Mouse (Mus musculus) heart, embryonic 14.5 days (tissue): ENCODE measurements around the gene Prkar2a. TPM values are rescaled to one million over a fixed set of nuclear protein-coding genes. Genes with fewer than 3 reads are reported as not detected.

Source experiments
- microRNA-seq: library from miRNA; unstranded; fragments of <30 nt; microRNA quantifications from one replicate; pipeline ENCODE4, GENCODE M21; 2016
- polyA plus RNA-seq: library from polyadenylated mRNA; unstranded; fragments of >200 nt; fragmentation: Nextera tagmentation; extraction: Ambion mirVana; gene quantifications from 2 replicates; pipeline ENCODE4 v1.2.1, GENCODE M21; 2014

Gene Prkar2a
- polyA plus RNA-seq, 1 experiment from 2014 or later, result 31.5 TPM

Small RNA genes within 50 kb of the gene (microRNA-seq; reads per million reads assigned to microRNA genes)
- gene Gm26298, result not detected

Other genes with a start within 250 kb of the Prkar2a start
- gene Ccdc71, start 228.8 kb upstream of the Prkar2a start, polyA plus RNA-seq, result 31.0 and 31.9 TPM in 2 replicates
- gene Klhdc8b, start 227.7 kb upstream of the Prkar2a start, polyA plus RNA-seq, result 87.0 and 94.7 TPM in 2 replicates
- gene Lamb2, start 209.6 kb upstream of the Prkar2a start, polyA plus RNA-seq, result 38.9 and 41.5 TPM in 2 replicates
- gene Usp19, start 198.7 kb upstream of the Prkar2a start, polyA plus RNA-seq, result 54.4 and 57.0 TPM in 2 replicates
- 62.8 and 78.8 TPM in 2 replicates for gene Qars, start 181.6 kb upstream of the Prkar2a start, polyA plus RNA-seq
- 85.1 and 91.9 TPM in 2 replicates for gene Qrich1, start 172.5 kb upstream of the Prkar2a start, polyA plus RNA-seq
- gene Impdh2, start 129.0 kb upstream of the Prkar2a start, polyA plus RNA-seq, result 94.2 and 97.5 TPM in 2 replicates
- gene Ndufaf3, start 121.9 kb upstream of the Prkar2a start, polyA plus RNA-seq, result 74.3 and 78.1 TPM in 2 replicates
- gene Dalrd3, start 119.4 kb upstream of the Prkar2a start, polyA plus RNA-seq, result 71.8 and 71.9 TPM in 2 replicates
- 39.8 and 46.9 TPM in 2 replicates for gene Wdr6, start 110.6 kb upstream of the Prkar2a start, polyA plus RNA-seq
- gene P4htm, start 91.6 kb upstream of the Prkar2a start, polyA plus RNA-seq, result 16.1 and 20.6 TPM in 2 replicates
- gene Arih2, start 39.9 kb upstream of the Prkar2a start, polyA plus RNA-seq, result 33.5 and 34.8 TPM in 2 replicates
- 50.2 and 65.3 TPM in 2 replicates for gene Slc25a20, start 27.2 kb upstream of the Prkar2a start, polyA plus RNA-seq
- 45.0 and 45.6 TPM in 2 replicates for gene Ip6k2, start 94.5 kb downstream of the Prkar2a start, polyA plus RNA-seq
- 8.5 and 10.5 TPM in 2 replicates for gene Nckipsd, start 119.1 kb downstream of the Prkar2a start, polyA plus RNA-seq
- gene Celsr3, start 137.0 kb downstream of the Prkar2a start, polyA plus RNA-seq, result 0.01 and 0.12 TPM in 2 replicates
- gene Slc26a6, start 164.0 kb downstream of the Prkar2a start, polyA plus RNA-seq, result 7.6 and 8.7 TPM in 2 replicates
- not detected in 2 replicates for gene Tmem89, start 225.3 kb downstream of the Prkar2a start, polyA plus RNA-seq
- gene Uqcrc1, start 247.3 kb downstream of the Prkar2a start, polyA plus RNA-seq, result 952 and 972 TPM in 2 replicates